Mouse (Mus musculus) C2C12 (cell line): ENCODE measurements around the gene Ccdc82. TPM values are rescaled to one million over a fixed set of nuclear protein-coding genes. Genes with fewer than 3 reads are reported as not detected.

Experiments used
- H3K27me3 ChIP-seq: one replicate; pipeline ENCODE4 v1.6.1; 2011; ENCODE audit not compliant: control insufficient read depth, insufficient read depth, insufficient read length
- H3K36me3 ChIP-seq: one replicate; pipeline ENCODE4 v1.6.1; 2011; ENCODE audit not compliant: control insufficient read depth, insufficient read depth
- H3K4me3 ChIP-seq: one replicate; pipeline ENCODE4 v1.5.1; 2011; ENCODE audit warnings: mild to moderate bottlenecking, control low read depth; ENCODE audit not compliant: poor library complexity, insufficient read depth, severe bottlenecking
- H3K79me2 ChIP-seq: one replicate; pipeline ENCODE4 v1.6.1; 2011; ENCODE audit not compliant: control insufficient read depth, insufficient read depth
- H3K79me3 ChIP-seq: one replicate; pipeline ENCODE4 v1.6.1; 2011; ENCODE audit warnings: low read depth, control low read depth
- H3ac ChIP-seq: one replicate; pipeline ENCODE3; 2011; ENCODE audit warnings: low read depth; ENCODE audit not compliant: control insufficient read depth, insufficient read length
- CEBPB ChIP-seq: IDR thresholded peaks from one replicate; pipeline ENCODE4 v1.6.1; 2011; ENCODE audit warnings: low read depth, mild to moderate bottlenecking, control low read depth, moderate library complexity
- CTCF ChIP-seq: IDR thresholded peaks from one replicate; pipeline ENCODE4 v1.5.1; 2011; ENCODE audit not compliant: control insufficient read depth, insufficient read depth, insufficient read length
- FOSL1 ChIP-seq: IDR thresholded peaks from one replicate; pipeline ENCODE4 v1.8.0; 2011; ENCODE audit warnings: mild to moderate bottlenecking, low read length; ENCODE audit not compliant: poor library complexity, insufficient read depth, severe bottlenecking
- MAX ChIP-seq: IDR thresholded peaks from one replicate; pipeline ENCODE4 v1.6.1; 2011; ENCODE audit warnings: mild to moderate bottlenecking, control low read depth
- MYOD1 ChIP-seq: IDR thresholded peaks from one replicate; pipeline ENCODE4 v1.6.1; 2011; ENCODE audit warnings: low read depth; ENCODE audit not compliant: control insufficient read depth, insufficient read length
- MYOG ChIP-seq: IDR thresholded peaks from one replicate; pipeline ENCODE4 v1.6.1; 2011; ENCODE audit not compliant: control insufficient read depth, insufficient read length; ENCODE audit errors: extremely low read depth
- USF1 ChIP-seq: IDR thresholded peaks from one replicate; pipeline ENCODE4 v1.6.1; 2011; ENCODE audit warnings: low read depth, mild to moderate bottlenecking, control low read depth, moderate library complexity
- polyA plus RNA-seq: library from polyadenylated mRNA; unstranded; fragments of >200 nt; fragmentation: generic; extraction: Trizol; gene quantifications from one replicate; pipeline ENCODE4 v1.2.1, GENCODE M21; 2012; ENCODE audit warnings: missing spikeins

Ccdc82 gene
- polyA plus RNA-seq, 1 experiment: 1.8 TPM

DNA sequence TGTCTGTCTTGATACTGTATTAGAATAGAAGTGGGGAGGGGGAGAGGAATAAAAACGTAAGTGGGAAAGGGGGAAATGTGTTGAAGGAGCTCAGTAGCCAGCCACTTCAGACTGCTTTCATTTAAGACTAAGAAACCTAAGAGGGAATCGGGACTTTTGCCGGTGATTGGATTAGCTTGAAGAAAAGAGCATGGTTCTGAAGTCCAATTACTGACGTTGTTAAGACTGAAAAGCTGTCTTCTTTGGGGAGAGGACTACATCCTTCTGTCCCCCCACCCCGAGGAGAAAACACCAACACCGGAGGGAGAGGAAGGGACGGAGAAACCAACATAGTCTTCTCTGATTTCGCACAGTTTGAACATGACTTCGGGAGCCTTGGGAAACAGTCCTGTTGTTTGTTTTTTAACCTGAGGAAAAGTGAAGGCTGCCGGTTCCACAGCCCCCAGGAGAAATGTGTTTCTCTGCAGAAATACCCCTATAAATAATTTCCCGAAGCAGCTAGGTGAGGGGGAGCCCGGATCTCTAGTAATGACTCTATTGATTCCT, 50.4 kb downstream of the Ccdc82 start:
- no peaks in the 10 kb centered on the region for H3K36me3 ChIP-seq
- peaks cover 8% of the 10 kb centered on the region for H3K79me2 ChIP-seq
- peak overlapping the region; percentile 43 for H3K4me3 ChIP-seq
- peak overlapping the region; percentile 51 for H3ac ChIP-seq
- no peaks in the 10 kb centered on the region for H3K27me3 ChIP-seq
- H3K79me3 ChIP-seq: peaks cover 2% of the 10 kb centered on the region
- TF ChIP-seq FOSL1 (no peak), CTCF (no peak), MYOG (no peak), CEBPB (no peak), MAX (no peak), MYOD1 (no peak), USF1 (no peak)

DNA sequence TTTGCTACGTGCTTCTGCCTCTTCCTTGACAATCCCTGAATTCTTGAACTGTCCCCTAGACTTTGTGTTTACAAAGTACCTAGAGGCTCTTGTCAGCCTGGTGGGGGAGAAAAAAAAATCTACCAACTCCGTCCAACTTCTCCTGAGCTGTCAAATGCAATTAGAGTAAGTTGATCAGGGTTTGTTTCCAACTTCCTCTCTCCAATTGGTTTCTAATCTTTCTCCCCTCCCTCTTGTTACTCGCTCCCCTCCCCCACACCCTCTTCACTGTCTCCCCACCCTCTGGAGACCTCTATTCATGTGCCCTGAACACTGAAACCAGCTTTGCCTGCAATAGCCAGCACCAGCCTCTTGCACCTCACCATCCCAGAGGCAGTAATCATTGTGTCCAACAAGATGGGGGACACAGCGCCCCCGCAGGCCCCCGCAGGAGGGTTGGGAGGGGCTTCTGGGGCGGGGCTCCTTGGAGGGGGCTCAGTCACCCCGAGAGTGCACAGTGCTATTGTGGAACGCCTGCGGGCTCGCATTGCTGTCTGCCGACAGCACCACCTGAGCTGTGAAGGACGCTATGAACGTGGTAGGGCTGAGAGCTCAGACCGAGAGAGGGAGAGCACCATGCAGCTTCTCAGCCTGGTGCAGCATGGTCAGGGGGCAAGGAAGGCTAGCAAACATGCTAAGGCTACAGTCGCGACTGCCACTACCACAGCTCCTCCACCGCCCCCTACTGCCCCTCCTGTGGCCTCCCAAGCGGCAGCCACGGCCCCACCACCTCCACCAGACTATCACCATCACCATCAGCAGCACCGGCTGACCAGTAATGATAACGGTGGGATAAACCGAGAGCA, 51.1 kb downstream of the Ccdc82 start, which contains the start of gene Maml2:
Gene Maml2 (plus strand): TSS at position 290 of the 845 bp plus-strand sequence.
- H3K79me2 ChIP-seq: peaks cover 8% of the 10 kb centered on the region
- TF ChIP-seq CTCF (peak; percentile 9), MYOD1 (no peak)
- peaks cover 2% of the 10 kb centered on the region for H3K79me3 ChIP-seq
- H3K4me3 ChIP-seq: peak within 1 kb of the TSS; percentile 43
- H3K36me3 ChIP-seq: no peaks in the 10 kb centered on the region
- H3K27me3 ChIP-seq: no peaks in the 10 kb centered on the region
- peak within 1 kb of the TSS; percentile 51 for H3ac ChIP-seq

DNA sequence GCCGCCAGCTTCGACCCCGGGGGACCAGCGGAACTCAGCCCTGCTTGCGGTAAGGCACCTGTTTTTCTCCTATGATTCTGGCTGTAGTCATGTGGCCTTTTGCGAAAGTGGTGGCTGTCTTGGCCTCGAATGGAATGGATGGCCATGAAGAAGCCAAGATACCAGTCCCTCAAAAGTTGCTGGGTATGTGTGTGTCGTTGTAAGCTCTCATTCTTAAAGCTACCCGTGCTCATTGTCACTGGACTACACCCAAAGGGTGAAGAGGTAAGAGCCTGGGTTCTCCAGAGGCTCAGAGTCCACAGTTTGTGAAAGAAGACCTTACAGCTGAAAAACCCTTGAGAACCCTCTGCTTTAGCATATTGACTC, 51.7 kb downstream of the Ccdc82 start:
- TF ChIP-seq FOSL1: no peak
- TF ChIP-seq MAX: no peak
- no peak for TF ChIP-seq CEBPB
- no peak for TF ChIP-seq MYOD1
- TF ChIP-seq USF1: no peak
- Histone ChIP-seq H3K27me3 (no peaks in the 10 kb centered on the region), H3K4me3 (no peak overlapping the region), H3ac (no peak overlapping the region), H3K79me2 (peaks cover 8% of the 10 kb centered on the region), H3K79me3 (peaks cover 2% of the 10 kb centered on the region), H3K36me3 (no peaks in the 10 kb centered on the region)

DNA sequence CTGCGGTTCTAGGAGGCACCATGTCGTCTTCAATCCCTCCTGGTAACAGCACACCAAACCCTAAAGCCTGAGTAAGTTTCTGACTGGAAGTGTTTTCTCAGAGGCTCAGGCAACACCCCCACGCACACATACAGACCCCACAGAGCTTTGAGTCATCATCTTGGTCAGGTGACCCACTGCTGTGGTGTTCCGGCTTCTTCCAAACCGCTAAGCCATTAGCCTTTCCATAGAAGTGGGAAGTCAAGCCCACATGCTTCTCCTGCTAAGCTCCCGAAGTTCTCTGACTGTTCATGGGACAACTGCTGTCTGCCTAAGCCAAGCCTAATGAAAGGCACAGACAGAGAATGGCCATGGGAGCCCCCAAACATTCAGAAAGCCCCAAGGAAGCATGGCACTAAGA, 52.4 kb downstream of the Ccdc82 start:
- H3K36me3 ChIP-seq: no peaks in the 10 kb centered on the region
- no peak overlapping the region for H3K4me3 ChIP-seq
- peaks cover 2% of the 10 kb centered on the region for H3K79me3 ChIP-seq
- no peaks in the 10 kb centered on the region for H3K27me3 ChIP-seq
- H3ac ChIP-seq: no peak overlapping the region
- H3K79me2 ChIP-seq: peaks cover 8% of the 10 kb centered on the region
- no peak for TF ChIP-seq MYOD1
- peak; percentile 64 for TF ChIP-seq USF1

DNA sequence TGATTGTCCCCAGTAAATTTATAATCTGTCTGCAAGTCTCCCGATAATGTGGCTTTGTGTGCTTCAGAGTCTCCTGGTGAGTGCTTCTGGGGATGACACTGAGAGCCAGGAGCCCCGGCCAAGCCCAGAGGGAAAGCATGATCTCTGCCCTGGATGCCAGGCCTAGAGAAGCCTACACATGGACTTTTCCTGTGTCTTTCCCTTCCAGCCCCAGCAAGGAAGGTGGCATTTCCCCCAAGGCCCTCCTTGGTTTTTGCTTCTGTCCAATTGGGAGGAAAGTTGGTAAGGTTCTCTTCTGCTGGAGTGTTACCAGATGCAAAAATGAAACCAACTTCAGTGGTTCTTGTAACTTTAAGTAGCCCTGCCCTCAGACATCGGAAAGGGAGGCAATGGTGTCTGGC, 53.3 kb downstream of the Ccdc82 start:
- TF ChIP-seq FOSL1 (no peak), USF1 (no peak), MYOG (no peak), CTCF (no peak)
- Histone ChIP-seq H3K79me3 (peaks cover 2% of the 10 kb centered on the region), H3K36me3 (no peaks in the 10 kb centered on the region), H3K27me3 (no peaks in the 10 kb centered on the region), H3ac (no peak overlapping the region), H3K79me2 (peaks cover 8% of the 10 kb centered on the region), H3K4me3 (no peak overlapping the region)

DNA sequence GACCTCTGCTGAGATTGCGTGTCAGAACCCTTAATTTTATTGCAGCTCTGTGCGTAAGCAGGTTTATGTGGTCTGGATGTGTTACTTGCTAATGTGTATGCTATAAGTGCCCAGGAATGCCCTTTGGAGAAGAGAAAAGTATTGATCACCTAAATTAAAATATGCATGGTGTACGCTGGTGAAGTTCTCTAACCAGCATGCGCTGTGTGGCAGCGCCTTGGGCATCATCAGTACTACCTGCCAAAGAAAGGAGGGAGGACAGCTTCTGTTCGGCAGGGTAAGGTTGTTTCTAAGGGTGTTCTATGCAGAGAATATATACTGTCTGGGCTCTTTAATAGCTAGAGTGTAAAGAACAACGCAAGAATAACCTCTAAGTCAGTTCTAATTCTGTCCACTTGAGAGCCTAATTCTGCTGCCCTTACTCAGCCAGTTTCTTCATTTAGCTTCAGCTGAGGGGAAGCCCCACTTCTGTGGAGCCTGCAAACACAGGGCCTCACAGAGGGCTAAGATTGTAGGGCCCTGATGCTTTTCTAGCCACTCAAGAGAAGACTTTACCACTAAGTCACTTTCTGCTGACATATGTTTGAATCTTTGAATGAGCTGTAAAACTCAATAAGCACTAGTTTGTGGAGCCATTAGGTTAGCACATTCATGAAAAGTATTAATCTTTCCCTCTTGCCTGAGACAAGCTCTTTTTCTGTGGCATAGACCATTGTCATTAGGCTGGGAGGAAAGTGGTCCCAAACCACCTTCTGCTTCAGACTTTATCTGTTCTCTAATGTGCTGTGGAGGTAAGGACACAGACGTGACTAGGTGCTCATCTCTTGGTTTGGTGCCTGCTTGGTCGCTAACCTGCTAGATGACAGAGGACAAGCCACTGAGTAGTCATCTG, 54.4 kb downstream of the Ccdc82 start:
- TF ChIP-seq MYOD1 (no peak), FOSL1 (no peak), CEBPB (no peak), MAX (no peak)
- Histone ChIP-seq H3ac (no peak overlapping the region), H3K36me3 (no peaks in the 10 kb centered on the region), H3K27me3 (no peaks in the 10 kb centered on the region), H3K79me2 (peaks cover 8% of the 10 kb centered on the region), H3K4me3 (no peak overlapping the region), H3K79me3 (peaks cover 2% of the 10 kb centered on the region)
